Mouse (Mus musculus) CH12.LX (cell line): ENCODE data around the gene Ric8b. TPM values are rescaled to one million over a fixed set of nuclear protein-coding genes. Genes with fewer than 3 reads are reported as not detected.

Experiments used
- DNase-seq: peaks from one replicate; pipeline ENCODE4 v3.0.0-alpha.2; 2013; ENCODE audit errors: extremely low read depth
- H3K27ac ChIP-seq: 2 replicates; pipeline ENCODE4 v1.5.1; 2012; ENCODE audit warnings: low read depth, mild to moderate bottlenecking, control low read depth, moderate library complexity; ENCODE audit not compliant: insufficient read depth
- H3K27me3 ChIP-seq: replicated peaks from 2 replicates; pipeline ENCODE3; 2012; ENCODE audit warnings: inconsistent platforms
- H3K36me3 ChIP-seq, 2 experiments: replicated peaks in 1 of 2; 2 replicates each; pipeline versions ENCODE3 to v1.6.1; 2012; ENCODE audit warnings: inconsistent platforms in 1 of 2, low read length in 1 of 2, mild to moderate bottlenecking in 1 of 2, mixed read lengths in 1 of 2, moderate library complexity in 1 of 2; ENCODE audit not compliant: control insufficient read depth in 1 of 2, insufficient read depth in 1 of 2
- H3K4me1 ChIP-seq, 2 experiments: 2 replicates each; pipeline ENCODE4 v1.6.1; 2012; ENCODE audit warnings: inconsistent platforms in 1 of 2, moderate library complexity in 1 of 2; ENCODE audit not compliant: insufficient read depth in 2 of 2, control insufficient read depth in 1 of 2
- H3K4me2 ChIP-seq: 2 replicates; pipeline ENCODE4 v1.6.1; 2012; ENCODE audit warnings: low read depth, mild to moderate bottlenecking, control low read depth; ENCODE audit not compliant: poor library complexity, insufficient read depth, severe bottlenecking
- H3K4me3 ChIP-seq, 3 experiments: fragments of 150-350 bp in 1 of 3; sonication (generic) in 1 of 3; replicated peaks in 1 of 3; 2 replicates each; pipeline versions ENCODE3 to v1.5.1; 2011 to 2012; ENCODE audit warnings: low read depth in 2 of 3, low read length in 2 of 3, mild to moderate bottlenecking in 2 of 3, moderate library complexity in 2 of 3, control low read depth in 1 of 3, improper control_type of control experiment in 1 of 3, inconsistent platforms in 1 of 3, mixed read lengths in 1 of 3; ENCODE audit not compliant: poor library complexity in 1 of 3
- H3K79me2 ChIP-seq: replicated peaks from 2 replicates; pipeline ENCODE4 v1.6.1; 2012; ENCODE audit warnings: mild to moderate bottlenecking, moderate library complexity; ENCODE audit not compliant: control insufficient read depth, poor library complexity, insufficient read depth, severe bottlenecking; ENCODE audit errors: extremely low read depth
- H3K9ac ChIP-seq: 2 replicates; pipeline ENCODE4 v1.6.1; 2012; ENCODE audit warnings: low read depth, mild to moderate bottlenecking, control low read depth, moderate library complexity; ENCODE audit not compliant: insufficient read depth
- H3K9me3 ChIP-seq: replicated peaks from 2 replicates; pipeline ENCODE3; 2012; ENCODE audit warnings: low read length, inconsistent platforms, mixed read lengths
- CHD1 ChIP-seq: IDR thresholded peaks from 2 replicates; pipeline ENCODE4 v1.6.1; 2012; ENCODE audit warnings: low read depth, low read length, improper control_type of control experiment, inconsistent platforms
- CTCF ChIP-seq, 2 experiments: IDR thresholded peaks in 1 of 2; conservative IDR thresholded peaks in 1 of 2; 2 replicates each; pipeline ENCODE4 v1.5.1; 2011 to 2012; ENCODE audit warnings: low read depth in 2 of 2, low read length in 2 of 2, improper control_type of control experiment in 1 of 2, inconsistent platforms in 1 of 2, mild to moderate bottlenecking in 1 of 2, moderate library complexity in 1 of 2
- ELF1 ChIP-seq: IDR thresholded peaks from 2 replicates; pipeline ENCODE4 v1.6.1; 2014; ENCODE audit warnings: low read depth, mild to moderate bottlenecking, inconsistent platforms, low read length, improper control_type of control experiment
- EP300 ChIP-seq: IDR thresholded peaks from 2 replicates; pipeline ENCODE4 v1.6.1; 2011; ENCODE audit warnings: low read length, improper control_type of control experiment
- HCFC1 ChIP-seq: IDR thresholded peaks from 2 replicates; pipeline ENCODE4 v1.6.1; 2012; ENCODE audit warnings: low read depth, mild to moderate bottlenecking, inconsistent platforms, low read length, improper control_type of control experiment
- MAZ ChIP-seq: IDR thresholded peaks from 2 replicates; pipeline ENCODE4 v1.6.1; 2012; ENCODE audit warnings: low read depth, mild to moderate bottlenecking, inconsistent platforms, low read length, improper control_type of control experiment, moderate library complexity
- MXI1 ChIP-seq: IDR thresholded peaks from 2 replicates; pipeline ENCODE4 v1.6.1; 2011; ENCODE audit warnings: mild to moderate bottlenecking, low read depth, low read length, improper control_type of control experiment
- NELFE ChIP-seq: IDR thresholded peaks from 2 replicates; pipeline ENCODE4 v1.6.1; 2011; ENCODE audit warnings: low read depth, low read length, improper control_type of control experiment
- RAD21 ChIP-seq: IDR thresholded peaks from 2 replicates; pipeline ENCODE4 v1.6.1; 2011; ENCODE audit warnings: low read depth, mild to moderate bottlenecking, low read length, improper control_type of control experiment, moderate library complexity
- RCOR1 ChIP-seq: conservative IDR thresholded peaks from 2 replicates; pipeline ENCODE4 v1.6.1; 2012; ENCODE audit warnings: low read depth, mild to moderate bottlenecking, inconsistent platforms, low read length, improper control_type of control experiment
- SMC3 ChIP-seq: IDR thresholded peaks from 2 replicates; pipeline ENCODE4 v1.6.1; 2011; ENCODE audit warnings: low read depth, low read length, improper control_type of control experiment
- TCF12 ChIP-seq: IDR thresholded peaks from 2 replicates; pipeline ENCODE4 v1.6.1; 2014; ENCODE audit warnings: low read depth, mild to moderate bottlenecking, inconsistent platforms, low read length, improper control_type of control experiment
- UBTF ChIP-seq: IDR thresholded peaks from 2 replicates; pipeline ENCODE4 v1.6.1; 2012; ENCODE audit warnings: low read depth, mild to moderate bottlenecking, inconsistent platforms, low read length, improper control_type of control experiment, moderate library complexity
- USF1 ChIP-seq: IDR thresholded peaks from 2 replicates; pipeline ENCODE4 v1.6.1; 2014; ENCODE audit warnings: low read depth, mild to moderate bottlenecking, inconsistent platforms, low read length, improper control_type of control experiment
- ZC3H11A ChIP-seq: IDR thresholded peaks from 2 replicates; pipeline ENCODE4 v1.6.1; 2012; ENCODE audit warnings: low read depth, mild to moderate bottlenecking, inconsistent platforms, low read length, improper control_type of control experiment
- ZNF384 ChIP-seq: IDR thresholded peaks from 2 replicates; pipeline ENCODE4 v1.6.1; 2012; ENCODE audit warnings: low read depth, low read length, improper control_type of control experiment, inconsistent platforms
- dilution Hi-C: fragments of 300-500 bp; cut with MboI; formaldehyde crosslinking; loops from 2 replicates; pipeline ENCODE4 v1.14.3; 2020; ENCODE audit warnings: low sequenced_read_pairs; ENCODE audit not compliant: extremely low pct_unique_long_range_greater_than_20kb, extremely low pct_ligation_motif_present
- in situ Hi-C: fragments of 300-500 bp; cut with MboI; formaldehyde crosslinking; loops from 3 replicates; pipeline ENCODE4 v1.14.3; 2019; ENCODE audit warnings: low sequenced_read_pairs, low pct_ligation_motif_present, low pct_unique_long_range_greater_than_20kb, mixed read lengths
- polyA plus RNA-seq: library from polyadenylated mRNA; unstranded; fragments of >175 nt; gene quantifications from 2 replicates; pipeline ENCODE4 v1.2.1, GENCODE M21; 2012; ENCODE audit warnings: low read depth; ENCODE audit not compliant: insufficient read length
- total RNA-seq, 2 experiments: library from RNA; depleted of rRNA; stranded (reverse); fragments of 300-350 nt in 1 of 2; fragments of >200 nt in 1 of 2; gene quantifications; 2 replicates each; pipeline ENCODE4 v1.2.3; 2012 to 2014

The Ric8b gene
- total and polyA plus RNA-seq, 3 experiments: 4.8 to 9.4 (median 6.3) TPM

GRCm38 (mm10) chr10:85044732-85045720 lies 127.6 kb downstream of the Ric8b start:
- Histone ChIP-seq H3K9me3 (peaks cover 6% of the 10 kb centered on the region), H3K27me3 (no peaks in the 10 kb centered on the region), H3K4me1 (peaks cover 3 to 6% of the 10 kb centered on the region in 2 experiments; a peak in 2 of 4 replicates), H3K36me3 (no peaks in the 10 kb centered on the region), H3K27ac (no peak overlapping the region)
- in situ Hi-C loops: loop anchor here (10.0 to 25.0 kb wide), 2 partner anchors 210 to 533 kb away; no protein-coding TSS in a partner anchor
- DNase-seq: no peak
- TF ChIP-seq EP300: no peak
- peak; percentile 78 for TF ChIP-seq RAD21
- peak; percentile 60 for TF ChIP-seq SMC3
- no peak for TF ChIP-seq USF1
- TF ChIP-seq MAZ: 0 out of 2 replicates have a peak, but pooled peaks have one; percentile 31
- peak in 1 of 2 experiments; percentile 78; a peak in 2 of 4 replicates for TF ChIP-seq CTCF (conservative IDR thresholded peaks at IDR 0.05 in 1 of 2, IDR thresholded peaks at IDR 0.05 in 1 of 2; ENCODE audit: low read depth in 2 of 2, low read length in 2 of 2)
- TF ChIP-seq ZC3H11A: 0 out of 2 replicates have a peak, but pooled peaks have one; percentile 5
- TF ChIP-seq UBTF: no peak
- TF ChIP-seq, all 38 proteins: peak for 5
- H3K4me3 ChIP-seq: no peak overlapping the region
- dilution Hi-C loops: no loop called here
- H3K79me2 ChIP-seq: no peaks in the 10 kb centered on the region
- H3K9ac ChIP-seq: no peak overlapping the region
- no peak overlapping the region for H3K4me2 ChIP-seq

DNA sequence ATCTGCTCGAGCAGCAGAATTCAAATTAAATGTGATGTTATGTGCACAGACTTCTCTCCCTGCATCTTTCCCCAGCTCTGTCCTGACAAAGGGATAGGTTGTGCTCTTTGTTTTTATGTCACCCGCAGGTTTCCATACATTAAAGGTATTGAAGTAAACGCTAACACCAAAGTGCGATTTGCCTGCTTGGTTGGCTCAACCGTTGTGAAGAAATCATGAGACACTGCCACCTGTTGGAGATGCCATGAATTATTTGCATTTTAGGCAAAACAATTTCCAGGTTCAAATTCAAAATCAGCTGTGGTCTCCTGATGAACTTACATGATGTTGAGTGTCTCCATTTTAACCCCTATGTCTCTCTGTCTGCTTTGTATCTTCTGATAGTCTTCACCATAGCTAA lies 129.2 kb downstream of the Ric8b start:
- in situ Hi-C loops (loop anchor here (10.0 to 25.0 kb wide), 2 partner anchors 212 to 534 kb away; no protein-coding TSS in a partner anchor), dilution Hi-C loops (no loop called here)
- Histone ChIP-seq H3K9ac (no peak overlapping the region), H3K4me3 (no peak overlapping the region), H3K4me1 (peaks cover 0 to 6% of the 10 kb centered on the region in 2 experiments; a peak in 2 of 4 replicates), H3K27me3 (no peaks in the 10 kb centered on the region), H3K36me3 (no peaks in the 10 kb centered on the region), H3K9me3 (peaks cover 6% of the 10 kb centered on the region), H3K27ac (no peak overlapping the region), H3K4me2 (no peak overlapping the region), H3K79me2 (no peaks in the 10 kb centered on the region)
- peak; percentile 37 for DNase-seq
- TF ChIP-seq TCF12 (no peak), USF1 (no peak), RAD21 (peak; percentile 57), HCFC1 (no peak), ZC3H11A (no peak), CTCF (conservative IDR thresholded peaks at IDR 0.05 in 1 of 2, IDR thresholded peaks at IDR 0.05 in 1 of 2; ENCODE audit: low read depth in 2 of 2, low read length in 2 of 2) (peak; percentile 11 to 68; a peak in 2 of 4 replicates), SMC3 (peak; percentile 53), CHD1 (no peak), ELF1 (no peak), ZNF384 (no peak), MXI1 (no peak), NELFE (no peak), RCOR1 (no peak)
